Mouse (Mus musculus) hindbrain, embryonic 12.5 days (tissue): ENCODE data around the gene Yap1. TPM values are rescaled to one million over a fixed set of nuclear protein-coding genes. Genes with fewer than 3 reads are reported as not detected.

Experiments used
- ATAC-seq: fragments of 200-750 bp; cut with Nextera tagmentation; 2 replicates; pipeline ENCODE4 v1.8.0; 2017; ENCODE audit warnings: moderate TSS enrichment; ENCODE audit not compliant: low FRiP score
- H3K27ac ChIP-seq: fragments of 300-500 bp; sonication (generic); 2 replicates; pipeline ENCODE4 v1.5.1; 2016; ENCODE audit warnings: mild to moderate bottlenecking
- H3K27me3 ChIP-seq: fragments of 300-500 bp; sonication (generic); 2 replicates; pipeline ENCODE4 v1.6.1; 2016; ENCODE audit warnings: mild to moderate bottlenecking
- H3K36me3 ChIP-seq: fragments of 300-500 bp; sonication (generic); 2 replicates; pipeline ENCODE4 v1.6.1; 2016; ENCODE audit warnings: mild to moderate bottlenecking
- H3K4me1 ChIP-seq: fragments of 300-500 bp; sonication (generic); 2 replicates; pipeline ENCODE4 v1.6.1; 2016
- H3K4me2 ChIP-seq: fragments of 300-500 bp; sonication (generic); replicated peaks from 2 replicates; pipeline ENCODE4 v1.6.1; 2016; ENCODE audit warnings: mild to moderate bottlenecking
- H3K4me3 ChIP-seq: fragments of 300-500 bp; sonication (generic); 2 replicates; pipeline ENCODE4 v1.5.1; 2016; ENCODE audit warnings: mild to moderate bottlenecking
- H3K9ac ChIP-seq: fragments of 300-500 bp; sonication (generic); 2 replicates; pipeline ENCODE4 v1.6.1; 2016; ENCODE audit warnings: mild to moderate bottlenecking, moderate library complexity
- H3K9me3 ChIP-seq: fragments of 300-500 bp; sonication (generic); replicated peaks from 2 replicates; pipeline ENCODE4 v1.6.1; 2016; ENCODE audit warnings: mild to moderate bottlenecking
- WGBS: fragments of 180-500 bp; shearing (Covaris S2); methylation state at CpG from one replicate; pipeline ENCODE4 v1.1.7; 2016; 5-methylcytosine and 5-hydroxymethylcytosine counted together
- polyA plus RNA-seq: library from polyadenylated mRNA; unstranded; fragments of >200 nt; fragmentation: Nextera tagmentation; extraction: Ambion mirVana; gene quantifications from 2 replicates; pipeline ENCODE4 v1.2.1, GENCODE M21; 2016

The Yap1 gene
- polyA plus RNA-seq, 1 experiment from 2014 or later: 35.6 TPM

DNA sequence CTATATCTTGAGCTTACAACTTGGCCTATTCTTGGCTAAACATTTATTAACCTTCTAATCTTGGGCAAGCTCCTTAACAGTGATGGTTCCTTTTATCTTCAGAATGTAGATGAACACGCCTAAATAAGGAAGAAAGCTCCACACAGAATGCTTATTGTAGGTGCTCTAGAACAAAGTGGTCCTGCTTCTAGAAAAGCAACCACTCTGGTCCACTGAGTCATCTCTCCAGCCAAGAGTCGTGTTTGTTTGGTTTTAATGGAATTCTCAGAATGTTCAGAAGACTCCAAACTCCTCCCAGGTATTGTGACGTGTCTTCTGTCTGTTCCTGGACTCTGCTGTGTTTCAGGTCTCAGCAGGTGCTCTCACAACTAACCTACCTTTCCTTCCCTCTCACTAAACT, 38.8 kb downstream of the Yap1 start:
- Histone ChIP-seq H3K4me2 (no peak overlapping the region), H3K27me3 (no peaks in the 10 kb centered on the region), H3K4me1 (peaks cover 15% of the 10 kb centered on the region), H3K9me3 (no peaks in the 10 kb centered on the region), H3K36me3 (no peaks in the 10 kb centered on the region), H3K27ac (no peak overlapping the region), H3K9ac (no peak overlapping the region), H3K4me3 (no peak overlapping the region)
- 88% methylated on average over 3 of the region's 3 CpGs for WGBS
- ATAC-seq: no peak

DNA sequence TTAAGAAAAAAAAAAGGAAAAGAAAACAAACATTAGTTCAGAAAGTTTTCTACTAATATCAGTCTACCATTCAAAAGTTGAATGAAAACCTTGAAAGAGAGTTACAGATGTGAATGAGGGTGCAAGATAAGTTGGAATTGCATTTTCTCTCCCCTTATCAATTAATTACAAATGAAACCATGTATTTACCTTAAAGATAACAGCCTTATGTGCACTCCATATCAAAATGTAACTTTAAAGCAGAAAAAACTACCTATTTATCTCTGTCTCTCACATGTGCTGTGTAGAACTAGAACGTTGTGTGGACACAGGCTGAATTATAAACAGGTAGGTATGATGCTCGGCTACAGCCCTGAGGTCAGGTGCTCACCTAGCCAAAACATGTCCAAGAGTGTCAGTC, 40.5 kb downstream of the Yap1 start:
- no peak for ATAC-seq
- WGBS: 96% methylated on average over 2 of the region's 2 CpGs
- H3K9me3 ChIP-seq: no peaks in the 10 kb centered on the region
- H3K36me3 ChIP-seq: 0 out of 2 replicates have a peak, but pooled peaks cover 2% of the 10 kb centered on the region
- no peaks in the 10 kb centered on the region for H3K27me3 ChIP-seq
- H3K27ac ChIP-seq: no peak overlapping the region
- H3K4me3 ChIP-seq: no peak overlapping the region
- H3K4me1 ChIP-seq: peaks cover 21% of the 10 kb centered on the region
- no peak overlapping the region for H3K4me2 ChIP-seq
- H3K9ac ChIP-seq: no peak overlapping the region

DNA sequence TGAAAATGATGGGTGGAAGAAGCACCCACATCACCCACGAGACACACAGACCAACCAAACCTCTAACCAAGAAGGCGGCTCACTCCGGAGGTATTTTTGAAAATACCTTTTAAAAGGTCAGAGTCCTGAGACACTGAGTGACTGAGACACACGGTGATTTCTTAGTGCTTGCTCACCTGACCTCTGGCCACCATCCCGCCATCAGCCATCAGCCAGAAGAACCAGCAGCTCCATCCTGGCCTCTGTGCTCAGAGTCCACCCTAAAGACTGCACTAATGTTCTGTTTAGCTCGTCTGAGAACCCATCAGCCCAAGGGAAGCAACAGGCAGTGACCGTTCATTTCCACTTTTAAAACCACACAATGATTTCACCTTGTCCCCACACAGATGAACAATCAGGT, 41.5 kb downstream of the Yap1 start:
- 83% methylated on average over 7 of the region's 7 CpGs for WGBS
- no peak for ATAC-seq
- H3K27ac ChIP-seq: no peak overlapping the region
- H3K4me2 ChIP-seq: no peak overlapping the region
- 0 out of 2 replicates have a peak, but pooled peaks cover 2% of the 10 kb centered on the region for H3K36me3 ChIP-seq
- H3K9me3 ChIP-seq: no peaks in the 10 kb centered on the region
- no peaks in the 10 kb centered on the region for H3K27me3 ChIP-seq
- peaks cover 21% of the 10 kb centered on the region for H3K4me1 ChIP-seq
- H3K4me3 ChIP-seq: no peak overlapping the region
- no peak overlapping the region for H3K9ac ChIP-seq

DNA sequence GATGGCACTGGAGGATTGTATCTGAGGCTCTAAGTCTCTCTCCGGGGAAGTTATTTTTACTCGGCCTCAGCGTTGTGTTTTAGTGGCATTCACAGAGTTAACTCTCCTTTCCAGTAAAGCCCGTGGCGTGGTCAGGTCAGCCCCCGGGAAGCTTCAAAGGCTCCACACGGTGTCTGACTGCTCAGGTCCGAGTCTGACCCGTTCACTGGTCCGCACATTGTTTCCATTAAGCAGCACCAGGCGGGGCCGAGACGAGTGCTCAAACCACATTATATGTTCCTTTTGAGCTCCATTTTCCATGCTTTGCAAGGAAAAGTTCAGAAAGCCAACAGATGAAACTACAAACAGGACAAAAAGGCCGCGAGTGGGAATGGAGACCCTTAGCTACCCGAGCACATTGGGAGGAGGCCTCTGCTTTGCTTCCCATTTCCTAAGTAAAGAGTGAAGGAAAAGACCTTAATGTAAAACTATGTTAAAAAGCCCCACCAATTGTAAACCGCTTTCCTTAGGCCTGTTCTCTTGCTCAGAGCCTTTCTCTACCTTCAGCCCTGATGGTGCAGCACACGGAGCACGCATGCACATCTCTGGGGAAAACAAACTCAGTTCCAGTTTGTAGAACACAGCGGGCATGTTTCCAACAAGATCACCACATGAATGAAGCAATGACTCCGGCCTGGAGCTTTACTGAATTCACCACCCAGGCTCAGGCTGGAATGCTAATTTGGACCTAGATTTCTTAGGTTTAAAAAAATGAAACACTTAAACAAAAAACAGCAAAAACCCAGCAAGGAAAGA, 42.8 kb downstream of the Yap1 start:
- H3K9me3 ChIP-seq: no peaks in the 10 kb centered on the region
- peak; percentile 29; the same call in 1 of the 2 replicates for ATAC-seq
- no peak overlapping the region; the same call in 1 of the 2 replicates for H3K4me2 ChIP-seq
- peaks cover 21% of the 10 kb centered on the region for H3K4me1 ChIP-seq
- H3K27ac ChIP-seq: peak overlapping the region; percentile 24; the same call in 1 of the 2 replicates
- H3K4me3 ChIP-seq: no peak overlapping the region
- H3K9ac ChIP-seq: no peak overlapping the region
- H3K27me3 ChIP-seq: no peaks in the 10 kb centered on the region
- 32% methylated on average over 21 of the region's 21 CpGs for WGBS
- H3K36me3 ChIP-seq: 0 out of 2 replicates have a peak, but pooled peaks cover 2% of the 10 kb centered on the region

DNA sequence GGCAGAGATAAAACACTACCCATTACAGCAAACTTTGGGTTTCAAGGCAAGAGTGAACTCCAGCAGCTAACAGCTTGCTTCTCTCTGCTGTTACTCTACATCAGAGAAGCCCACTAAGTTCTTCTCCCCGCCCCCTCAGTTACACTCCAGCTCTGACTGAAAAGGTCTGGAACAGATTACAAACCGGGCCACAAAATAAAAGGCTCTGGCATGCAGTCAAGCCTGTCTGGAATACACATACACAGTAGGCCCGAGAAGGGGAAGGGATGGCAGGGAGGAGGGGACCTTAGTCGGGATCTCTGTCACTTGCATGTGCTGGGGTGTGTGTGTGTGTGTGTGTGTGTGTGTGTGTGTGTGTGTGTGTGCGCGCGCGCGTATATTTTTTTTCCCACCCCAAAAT, 44.0 kb downstream of the Yap1 start:
- Histone ChIP-seq H3K4me1 (peaks cover 21% of the 10 kb centered on the region), H3K9me3 (no peaks in the 10 kb centered on the region), H3K4me3 (no peak overlapping the region), H3K4me2 (no peak overlapping the region), H3K36me3 (0 out of 2 replicates have a peak, but pooled peaks cover 2% of the 10 kb centered on the region), H3K27me3 (no peaks in the 10 kb centered on the region), H3K9ac (no peak overlapping the region), H3K27ac (peak overlapping the region; percentile 64)
- 44% methylated on average over 4 of the region's 9 CpGs for WGBS
- peak; percentile 73 for ATAC-seq

DNA sequence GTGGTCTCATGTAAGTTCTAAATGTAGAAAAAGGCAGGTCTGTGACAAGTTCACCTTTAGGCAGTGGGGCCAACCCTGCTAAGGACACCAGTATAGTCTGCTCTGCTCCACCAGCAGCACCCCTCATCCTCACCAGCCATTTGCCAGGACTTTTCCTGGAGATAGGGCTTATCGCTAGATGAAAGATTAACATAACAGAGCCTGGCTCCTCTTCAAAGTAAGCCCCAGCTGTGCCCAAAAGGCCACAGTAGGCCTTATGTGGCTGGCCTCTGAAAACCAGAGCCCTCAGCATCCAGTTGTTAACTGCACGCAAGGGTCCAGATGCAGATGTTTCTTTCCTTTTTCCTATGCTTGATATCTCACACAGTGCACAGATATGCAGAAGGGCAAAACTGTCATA, 45.1 kb downstream of the Yap1 start:
- Histone ChIP-seq H3K27me3 (no peaks in the 10 kb centered on the region), H3K9ac (no peak overlapping the region), H3K4me2 (no peak overlapping the region), H3K9me3 (no peaks in the 10 kb centered on the region), H3K4me3 (no peak overlapping the region), H3K4me1 (peaks cover 21% of the 10 kb centered on the region), H3K27ac (no peak overlapping the region), H3K36me3 (peaks cover 8% of the 10 kb centered on the region; the same call in 1 of the 2 replicates)
- 75% methylated on average over 2 of the region's 2 CpGs for WGBS
- no peak for ATAC-seq

DNA sequence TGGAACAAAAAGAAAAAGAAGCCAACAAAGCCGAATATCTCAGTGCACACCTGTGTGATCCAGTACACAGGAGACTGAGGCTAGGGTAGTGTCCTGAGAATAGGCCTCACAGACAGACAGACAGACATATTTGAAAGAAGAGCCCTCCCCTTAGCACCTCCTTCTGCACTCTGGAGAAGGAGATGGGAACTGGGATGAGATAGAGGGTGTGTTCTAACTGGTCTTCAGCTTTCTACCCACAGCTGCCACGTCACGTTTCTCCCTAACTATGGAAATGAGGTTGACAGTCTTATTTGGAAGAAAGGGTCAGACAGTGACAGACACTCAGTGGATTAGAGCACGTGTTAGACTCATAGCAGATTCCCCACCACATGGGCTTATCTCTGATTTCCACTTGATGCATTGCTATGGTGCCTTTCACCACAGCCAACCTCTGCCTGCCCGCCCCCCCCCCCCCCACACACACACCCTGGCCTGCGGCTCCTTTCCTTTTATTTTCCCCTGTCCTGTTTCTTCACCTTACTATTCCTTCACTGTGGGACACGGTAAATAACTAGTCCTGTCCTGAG, 46.3 kb downstream of the Yap1 start:
- H3K27me3 ChIP-seq: no peaks in the 10 kb centered on the region
- peaks cover 8% of the 10 kb centered on the region; the same call in 1 of the 2 replicates for H3K36me3 ChIP-seq
- no peaks in the 10 kb centered on the region for H3K9me3 ChIP-seq
- no peak overlapping the region for H3K4me2 ChIP-seq
- H3K27ac ChIP-seq: no peak overlapping the region
- WGBS: 66% methylated on average over 6 of the region's 7 CpGs
- peaks cover 21% of the 10 kb centered on the region for H3K4me1 ChIP-seq
- no peak overlapping the region for H3K4me3 ChIP-seq
- no peak overlapping the region for H3K9ac ChIP-seq
- no peak for ATAC-seq

DNA sequence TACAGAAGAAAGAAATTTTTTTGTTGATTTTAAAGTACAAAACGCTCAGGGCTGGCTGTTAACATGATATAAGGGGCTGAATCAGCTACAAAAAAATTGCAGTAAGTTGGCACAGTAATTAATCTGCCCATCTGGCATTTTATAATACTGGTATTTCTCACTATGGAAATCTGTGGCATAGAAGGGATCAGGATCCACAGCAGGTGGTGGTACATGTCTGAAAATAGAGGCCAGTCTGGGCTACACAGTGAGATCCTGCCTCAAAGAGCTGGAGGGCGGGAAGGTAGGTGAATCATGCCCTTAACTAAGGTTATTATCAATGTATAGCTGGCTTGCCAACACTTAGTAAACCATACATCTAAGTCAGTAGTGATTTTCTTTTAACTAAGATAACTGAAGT, 47.0 kb downstream of the Yap1 start:
- no peak overlapping the region for H3K9ac ChIP-seq
- no peaks in the 10 kb centered on the region for H3K9me3 ChIP-seq
- ATAC-seq: no peak
- no peak overlapping the region for H3K27ac ChIP-seq
- no peak overlapping the region for H3K4me3 ChIP-seq
- peaks cover 15% of the 10 kb centered on the region; the same call in 1 of the 2 replicates for H3K36me3 ChIP-seq
- WGBS: 91% methylated on average over 2 of the region's 2 CpGs
- no peak overlapping the region for H3K4me2 ChIP-seq
- H3K27me3 ChIP-seq: no peaks in the 10 kb centered on the region
- H3K4me1 ChIP-seq: peaks cover 21% of the 10 kb centered on the region

DNA sequence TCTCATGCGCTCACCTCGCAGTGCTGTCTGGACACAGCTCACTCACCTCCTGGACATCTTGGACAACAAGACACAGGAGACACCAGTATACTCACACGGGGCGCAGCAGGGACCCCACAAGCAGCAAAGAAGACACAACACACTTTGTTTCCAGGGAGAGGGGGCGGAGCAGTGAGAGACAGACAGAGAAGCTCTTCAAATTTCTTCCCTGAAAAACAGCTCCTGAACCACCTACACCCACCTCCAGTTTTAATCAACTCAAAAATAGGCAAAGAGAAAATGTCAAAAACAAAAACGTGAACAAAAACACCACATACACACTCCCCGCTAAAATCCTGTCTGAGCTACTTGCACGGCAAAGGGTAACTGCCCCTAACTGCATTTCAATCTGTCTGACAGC, 48.0 kb downstream of the Yap1 start:
- no peak overlapping the region for H3K4me3 ChIP-seq
- WGBS: 88% methylated on average over 8 of the region's 8 CpGs
- H3K4me2 ChIP-seq: no peak overlapping the region
- peaks cover 14% of the 10 kb centered on the region for H3K4me1 ChIP-seq
- ATAC-seq: no peak
- no peak overlapping the region for H3K27ac ChIP-seq
- peaks cover 16% of the 10 kb centered on the region; the same call in 1 of the 2 replicates for H3K36me3 ChIP-seq
- no peaks in the 10 kb centered on the region for H3K9me3 ChIP-seq
- H3K9ac ChIP-seq: no peak overlapping the region
- no peaks in the 10 kb centered on the region for H3K27me3 ChIP-seq

DNA sequence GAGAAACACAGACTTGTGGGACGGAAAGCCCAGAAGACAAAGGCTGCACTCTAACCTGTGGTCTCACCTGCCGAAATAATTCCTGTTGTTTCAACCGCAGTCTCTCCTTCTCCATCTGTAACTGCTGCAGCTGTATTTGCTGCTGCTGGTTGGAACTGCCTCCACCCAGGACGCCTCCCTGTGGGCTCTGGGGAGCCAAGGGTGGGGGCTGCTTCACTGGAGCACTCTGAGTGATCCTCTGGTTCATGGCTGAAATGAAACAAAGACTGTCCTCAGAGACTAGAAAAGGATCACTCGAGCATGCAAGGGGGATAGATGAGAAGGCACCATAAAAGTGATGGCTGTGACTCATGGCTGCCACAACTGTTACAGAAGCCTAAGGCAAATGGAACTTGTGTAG, 51.5 kb downstream of the Yap1 start:
- H3K9me3 ChIP-seq: no peaks in the 10 kb centered on the region
- whole genome bisulfite sequencing: 81% methylated on average over 5 of the region's 5 CpGs
- H3K4me3 ChIP-seq: no peak overlapping the region
- H3K36me3 ChIP-seq: peaks cover 20% of the 10 kb centered on the region; the same call in 1 of the 2 replicates
- ATAC-seq: 0 out of 2 replicates have a peak, but pooled peaks have one; percentile 48
- H3K4me2 ChIP-seq: no peak overlapping the region
- no peak overlapping the region for H3K27ac ChIP-seq
- no peak overlapping the region for H3K9ac ChIP-seq
- no peaks in the 10 kb centered on the region; the same call in 1 of the 2 replicates for H3K4me1 ChIP-seq
- no peaks in the 10 kb centered on the region for H3K27me3 ChIP-seq

DNA sequence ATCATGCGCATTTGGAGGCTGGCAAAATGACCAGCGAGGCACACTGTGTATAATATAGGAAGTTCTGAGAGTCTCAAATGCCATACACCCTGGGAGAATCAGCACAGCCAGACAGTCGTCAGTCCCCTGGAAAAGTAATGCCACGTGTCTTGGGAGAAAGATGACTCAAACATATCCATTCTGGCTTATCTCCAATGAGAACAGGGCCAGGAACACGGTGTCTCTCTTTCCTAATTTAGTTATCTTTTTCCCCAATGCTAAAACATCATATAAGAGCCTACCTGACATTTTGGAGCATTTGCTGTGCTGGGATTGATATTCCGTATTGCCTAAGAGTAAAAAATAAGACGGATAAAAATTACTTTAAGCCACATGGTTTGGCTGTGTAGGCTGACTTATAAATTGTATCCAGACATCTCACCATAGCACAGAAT, 54.2 kb downstream of the Yap1 start:
- Histone ChIP-seq H3K4me2 (no peak overlapping the region), H3K4me3 (no peak overlapping the region), H3K27ac (no peak overlapping the region), H3K36me3 (peaks cover 27% of the 10 kb centered on the region; the same call in 1 of the 2 replicates), H3K9ac (no peak overlapping the region), H3K4me1 (no peaks in the 10 kb centered on the region), H3K27me3 (no peaks in the 10 kb centered on the region), H3K9me3 (no peaks in the 10 kb centered on the region)
- no peak for ATAC-seq
- WGBS: 89% methylated on average over 7 of the region's 7 CpGs

DNA sequence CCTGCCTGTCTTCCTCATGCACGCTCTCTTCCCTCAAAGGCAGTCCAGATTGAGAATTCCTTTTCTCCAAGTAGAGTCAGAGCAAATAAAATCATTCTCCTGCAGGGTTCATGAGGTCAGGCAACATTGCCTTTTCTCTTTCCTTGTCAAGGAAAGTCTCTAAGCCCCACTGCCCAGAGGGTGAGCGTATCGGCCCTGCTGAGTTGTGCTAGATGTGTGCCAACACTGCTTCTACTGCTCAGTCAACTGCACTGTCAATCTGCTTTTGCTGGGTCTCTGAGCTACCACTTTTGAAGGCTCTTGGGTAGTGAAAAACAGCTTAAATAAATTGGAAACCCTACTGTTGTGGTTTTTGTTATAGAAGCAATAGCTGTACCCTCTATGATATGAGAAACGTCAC, 56.5 kb downstream of the Yap1 start:
- ATAC-seq: no peak
- Histone ChIP-seq H3K4me2 (no peak overlapping the region), H3K4me1 (no peaks in the 10 kb centered on the region), H3K9me3 (no peaks in the 10 kb centered on the region), H3K4me3 (no peak overlapping the region), H3K27me3 (no peaks in the 10 kb centered on the region), H3K36me3 (peaks cover 19% of the 10 kb centered on the region; the same call in 1 of the 2 replicates), H3K9ac (no peak overlapping the region), H3K27ac (no peak overlapping the region)
- WGBS: 88% methylated on average over 4 of the region's 4 CpGs
